Mouse (Mus musculus): ENCODE results near the gene Syt3.

Syt3 gene

GRCm38 (mm10) chr7:44357531-44357930 lies 26.4 kb upstream of the Syt3 start:
- DNase-seq: no peak

GRCm38 (mm10) chr7:44358012-44358411 lies 25.9 kb upstream of the Syt3 start:
- DNase-seq: peak; percentile 62

GRCm38 (mm10) chr7:44358886-44359654 lies 24.8 kb upstream of the Syt3 start:
- no peak for DNase-seq

- peak; percentile 94 for DNase-seq
These were observed 23.8 kb upstream of the Syt3 start for GRCm38 (mm10) chr7:44359908-44360672.

- DNase-seq: no peak
These were observed 23.1 kb upstream of the Syt3 start for GRCm38 (mm10) chr7:44360792-44361301.

GRCm38 (mm10) chr7:44372678-44373077 lies 11.2 kb upstream of the Syt3 start:
- no peak for DNase-seq

GRCm38 (mm10) chr7:44373460-44373859 lies 10.4 kb upstream of the Syt3 start:
- DNase-seq: no peak

GRCm38 (mm10) chr7:44373889-44374652 lies 9.8 kb upstream of the Syt3 start:
- peak; percentile 93 for DNase-seq

GRCm38 (mm10) chr7:44374756-44375155 lies 9.1 kb upstream of the Syt3 start:
- no peak for DNase-seq

- DNase-seq: no peak
These were observed 8.7 kb upstream of the Syt3 start for GRCm38 (mm10) chr7:44375207-44375606.

- no peak for DNase-seq
These were observed 8.1 kb upstream of the Syt3 start for GRCm38 (mm10) chr7:44375793-44376192.

GRCm38 (mm10) chr7:44378290-44378689 lies 5.6 kb upstream of the Syt3 start:
- peak; percentile 81 for DNase-seq

- DNase-seq: no peak
These were observed 1.4 kb upstream of the Syt3 start for GRCm38 (mm10) chr7:44382541-44382940.

GRCm38 (mm10) chr7:44384716-44385059 lies 786 bp downstream of the Syt3 start:
- no peak for DNase-seq

GRCm38 (mm10) chr7:44385720-44386119 lies 1.8 kb downstream of the Syt3 start, which contains the start of gene 1700008O03Rik:
TSS of gene 1700008O03Rik (minus strand) at chr7:44385820.
- no peak for DNase-seq

GRCm38 (mm10) chr7:44391831-44392230 lies 7.9 kb downstream of the Syt3 start:
- no peak for DNase-seq

GRCm38 (mm10) chr7:44392341-44392740 lies 8.4 kb downstream of the Syt3 start:
- no peak for DNase-seq

GRCm38 (mm10) chr7:44393284-44393683 lies 9.4 kb downstream of the Syt3 start:
- no peak for DNase-seq

GRCm38 (mm10) chr7:44398570-44398969 lies 14.7 kb downstream of the Syt3 start:
- peak; percentile 71 for DNase-seq

- DNase-seq: no peak
These were observed 17.8 kb downstream of the Syt3 start for GRCm38 (mm10) chr7:44401673-44402072.

GRCm38 (mm10) chr7:44405346-44406014 lies 21.6 kb downstream of the Syt3 start:
- DNase-seq: peak; percentile 95

- DNase-seq: no peak
These were observed 22.1 kb downstream of the Syt3 start for GRCm38 (mm10) chr7:44406015-44406355.

GRCm38 (mm10) chr7:44411144-44411543 lies 27.2 kb downstream of the Syt3 start:
- DNase-seq: no peak

Data from lung, postnatal 10 days (tissue).